Mouse (Mus musculus): ENCODE results near the gene Plce1. TPM values are rescaled to one million over a fixed set of nuclear protein-coding genes. Genes with fewer than 3 reads are reported as not detected.
"Not testable (repeated sequence)": the region's sequence is repeated elsewhere in the genome, so short reads cannot be mapped to it uniquely, and the experiment has no call there.

Plce1 gene
- polyA plus RNA-seq, 1 experiment from 2014 or later = 4.5 TPM

GRCm38 (mm10) chr19:38642515-38642914, 161.6 kb downstream of the Plce1 start:
- not testable (repeated sequence) for ATAC-seq (ENCODE audit: extremely low read depth, insufficient number of reproducible peaks, low FRiP score, low TSS enrichment); H3K27me3 ChIP-seq (replicated peaks); H3K9me3 ChIP-seq; H3K9ac ChIP-seq; H3K4me2 ChIP-seq; H3K36me3 ChIP-seq; H3K4me3 ChIP-seq; H3K27ac ChIP-seq (replicated peaks)
- H3K4me1 ChIP-seq = peaks cover 23% of the 10 kb centered on the region
- WGBS = 58% methylated on average over 1 of the region's 1 CpGs

GRCm38 (mm10) chr19:38644871-38645595, 164.1 kb downstream of the Plce1 start:
- no peak overlapping the region for H3K4me3 ChIP-seq
- no peak overlapping the region for H3K9ac ChIP-seq
- peak overlapping the region; percentile 33 for H3K27ac ChIP-seq (replicated peaks)
- ATAC-seq (ENCODE audit: extremely low read depth, insufficient number of reproducible peaks, low FRiP score, low TSS enrichment) = no peak
- H3K27me3 ChIP-seq (replicated peaks) = no peaks in the 10 kb centered on the region
- H3K9me3 ChIP-seq = no peaks in the 10 kb centered on the region
- WGBS = 44% methylated on average over 6 of the region's 6 CpGs
- peaks cover 17% of the 10 kb centered on the region for H3K4me1 ChIP-seq
- H3K4me2 ChIP-seq = no peak overlapping the region
- no peaks in the 10 kb centered on the region for H3K36me3 ChIP-seq

- Histone ChIP-seq H3K27ac (replicated peaks) (no peak overlapping the region), H3K4me2 (no peak overlapping the region), H3K27me3 (replicated peaks) (no peaks in the 10 kb centered on the region), H3K4me3 (no peak overlapping the region), H3K9ac (no peak overlapping the region), H3K4me1 (peaks cover 11% of the 10 kb centered on the region), H3K9me3 (0 out of 2 replicates have a peak, but pooled peaks cover 8% of the 10 kb centered on the region), H3K36me3 (0 out of 2 replicates have a peak, but pooled peaks cover 11% of the 10 kb centered on the region)
- 69% methylated on average over 13 of the region's 13 CpGs for WGBS
- no peak for ATAC-seq (ENCODE audit: extremely low read depth, insufficient number of reproducible peaks, low FRiP score, low TSS enrichment)
These were observed 177.1 kb downstream of the Plce1 start for GRCm38 (mm10) chr19:38657980-38658379.

GRCm38 (mm10) chr19:38665398-38665797, 184.5 kb downstream of the Plce1 start:
- no peak for ATAC-seq (ENCODE audit: extremely low read depth, insufficient number of reproducible peaks, low FRiP score, low TSS enrichment)
- no peaks in the 10 kb centered on the region for H3K9me3 ChIP-seq
- WGBS = 60% methylated on average over 1 of the region's 1 CpGs
- no peak overlapping the region for H3K9ac ChIP-seq
- no peaks in the 10 kb centered on the region for H3K36me3 ChIP-seq
- H3K27me3 ChIP-seq (replicated peaks) = no peaks in the 10 kb centered on the region
- H3K4me3 ChIP-seq = no peak overlapping the region
- no peak overlapping the region for H3K27ac ChIP-seq (replicated peaks)
- no peak overlapping the region for H3K4me2 ChIP-seq
- H3K4me1 ChIP-seq = no peaks in the 10 kb centered on the region

- Histone ChIP-seq H3K27ac (replicated peaks) (no peak overlapping the region), H3K4me2 (no peak overlapping the region), H3K4me3 (no peak overlapping the region), H3K4me1 (no peaks in the 10 kb centered on the region), H3K36me3 (no peaks in the 10 kb centered on the region), H3K27me3 (replicated peaks) (no peaks in the 10 kb centered on the region), H3K9me3 (no peaks in the 10 kb centered on the region), H3K9ac (no peak overlapping the region)
- no peak for ATAC-seq (ENCODE audit: extremely low read depth, insufficient number of reproducible peaks, low FRiP score, low TSS enrichment)
- 80% methylated on average over 7 of the region's 7 CpGs for WGBS
These were observed 191.2 kb downstream of the Plce1 start for GRCm38 (mm10) chr19:38672015-38672600.

- no peaks in the 10 kb centered on the region for H3K36me3 ChIP-seq
- H3K27me3 ChIP-seq (replicated peaks) = no peaks in the 10 kb centered on the region
- no peaks in the 10 kb centered on the region for H3K4me1 ChIP-seq
- ATAC-seq (ENCODE audit: extremely low read depth, insufficient number of reproducible peaks, low FRiP score, low TSS enrichment) = no peak
- no peak overlapping the region for H3K4me2 ChIP-seq
- no peaks in the 10 kb centered on the region for H3K9me3 ChIP-seq
- H3K9ac ChIP-seq = no peak overlapping the region
- H3K4me3 ChIP-seq = no peak overlapping the region
- no peak overlapping the region for H3K27ac ChIP-seq (replicated peaks)
- 73% methylated on average over 2 of the region's 2 CpGs for WGBS
These were observed 193.0 kb downstream of the Plce1 start for GRCm38 (mm10) chr19:38673936-38674335.

GRCm38 (mm10) chr19:38678655-38679054, 197.7 kb downstream of the Plce1 start:
- no peaks in the 10 kb centered on the region for H3K36me3 ChIP-seq

GRCm38 (mm10) chr19:38679520-38679919, 198.6 kb downstream of the Plce1 start:
- Histone ChIP-seq H3K9ac (no peak overlapping the region), H3K4me1 (no peaks in the 10 kb centered on the region), H3K27ac (replicated peaks) (no peak overlapping the region), H3K27me3 (replicated peaks) (no peaks in the 10 kb centered on the region), H3K4me3 (no peak overlapping the region), H3K4me2 (no peak overlapping the region), H3K9me3 (no peaks in the 10 kb centered on the region), H3K36me3 (no peaks in the 10 kb centered on the region)
- 80% methylated on average over 4 of the region's 4 CpGs for WGBS
- ATAC-seq (ENCODE audit: extremely low read depth, insufficient number of reproducible peaks, low FRiP score, low TSS enrichment) = no peak

More at GRCm38 (mm10) chr19:38678655-38679054, 197.7 kb downstream of the Plce1 start:
- H3K9ac ChIP-seq = no peak overlapping the region
- no peaks in the 10 kb centered on the region for H3K9me3 ChIP-seq
- H3K27me3 ChIP-seq (replicated peaks) = no peaks in the 10 kb centered on the region
- no peak; the same call in 1 of the 2 replicates for ATAC-seq (ENCODE audit: extremely low read depth, insufficient number of reproducible peaks, low FRiP score, low TSS enrichment)
- H3K4me3 ChIP-seq = no peak overlapping the region
- no peaks in the 10 kb centered on the region for H3K4me1 ChIP-seq
- WGBS = 77% methylated on average over 5 of the region's 5 CpGs
- H3K27ac ChIP-seq (replicated peaks) = no peak overlapping the region
- no peak overlapping the region for H3K4me2 ChIP-seq

- Histone ChIP-seq H3K4me2 (no peak overlapping the region), H3K27me3 (replicated peaks) (no peaks in the 10 kb centered on the region), H3K27ac (replicated peaks) (no peak overlapping the region), H3K9me3 (no peaks in the 10 kb centered on the region), H3K4me1 (no peaks in the 10 kb centered on the region), H3K9ac (no peak overlapping the region), H3K36me3 (no peaks in the 10 kb centered on the region), H3K4me3 (no peak overlapping the region)
- ATAC-seq (ENCODE audit: extremely low read depth, insufficient number of reproducible peaks, low FRiP score, low TSS enrichment) = no peak
- WGBS = 62% methylated on average over 5 of the region's 5 CpGs
These were observed 206.4 kb downstream of the Plce1 start for GRCm38 (mm10) chr19:38687326-38687725.

- Histone ChIP-seq H3K4me2 (no peak overlapping the region), H3K4me3 (no peak overlapping the region), H3K9ac (no peak overlapping the region), H3K27me3 (replicated peaks) (no peaks in the 10 kb centered on the region), H3K9me3 (no peaks in the 10 kb centered on the region), H3K27ac (replicated peaks) (no peak overlapping the region), H3K4me1 (no peaks in the 10 kb centered on the region), H3K36me3 (no peaks in the 10 kb centered on the region)
- 85% methylated on average over 4 of the region's 4 CpGs for WGBS
- no peak for ATAC-seq (ENCODE audit: extremely low read depth, insufficient number of reproducible peaks, low FRiP score, low TSS enrichment)
These were observed 208.0 kb downstream of the Plce1 start for GRCm38 (mm10) chr19:38688741-38689507.

GRCm38 (mm10) chr19:38690276-38690675, 209.4 kb downstream of the Plce1 start:
- Histone ChIP-seq H3K4me3 (no peak overlapping the region), H3K9ac (no peak overlapping the region), H3K4me1 (no peaks in the 10 kb centered on the region), H3K9me3 (no peaks in the 10 kb centered on the region), H3K27ac (replicated peaks) (no peak overlapping the region), H3K27me3 (replicated peaks) (no peaks in the 10 kb centered on the region), H3K36me3 (no peaks in the 10 kb centered on the region), H3K4me2 (no peak overlapping the region)
- WGBS = 63% methylated on average over 2 of the region's 2 CpGs
- no peak for ATAC-seq (ENCODE audit: extremely low read depth, insufficient number of reproducible peaks, low FRiP score, low TSS enrichment)

Measured in heart, embryonic 13.5 days (tissue).